Mouse (Mus musculus) spleen, adult 2 months (tissue): ENCODE data around the gene Slc35f5.

Source experiments
- CTCF ChIP-seq: fragments of 200-500 bp; IDR thresholded peaks from 2 replicates; pipeline ENCODE4 v1.5.1; 2011; ENCODE audit warnings: mild to moderate bottlenecking, inconsistent platforms; ENCODE audit not compliant: insufficient read depth, insufficient read length, insufficient replicate concordance; ENCODE audit errors: extremely low read depth
- POLR2A ChIP-seq: fragments of 200-500 bp; IDR thresholded peaks from 2 replicates; pipeline ENCODE4 v1.6.1; 2011; ENCODE audit warnings: low read depth, low read length, inconsistent platforms

DNA sequence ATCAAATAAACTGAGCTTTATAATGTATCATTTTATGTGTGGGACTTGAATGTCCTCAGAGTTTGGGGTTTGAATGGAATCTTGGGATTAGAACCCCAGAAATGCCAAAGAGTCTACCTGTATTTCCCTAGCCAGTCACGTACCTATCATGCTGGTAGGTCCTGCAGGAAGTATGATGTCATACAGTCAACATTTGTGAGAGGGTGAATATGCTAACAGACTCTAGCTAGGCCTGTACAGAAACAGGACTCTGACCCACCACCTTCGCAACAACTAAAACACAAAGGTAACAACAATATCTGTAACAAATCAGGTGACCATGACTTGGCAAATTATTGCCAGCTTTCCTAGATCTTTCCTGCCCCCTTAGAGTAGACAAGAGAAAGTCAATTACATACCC, 8.8 kb upstream of the Slc35f5 start:
- TF ChIP-seq CTCF (no peak), POLR2A (no peak)
